Comparison of ENCODE assay signal across 8 mouse cellular contexts in the genomic region with DNA sequence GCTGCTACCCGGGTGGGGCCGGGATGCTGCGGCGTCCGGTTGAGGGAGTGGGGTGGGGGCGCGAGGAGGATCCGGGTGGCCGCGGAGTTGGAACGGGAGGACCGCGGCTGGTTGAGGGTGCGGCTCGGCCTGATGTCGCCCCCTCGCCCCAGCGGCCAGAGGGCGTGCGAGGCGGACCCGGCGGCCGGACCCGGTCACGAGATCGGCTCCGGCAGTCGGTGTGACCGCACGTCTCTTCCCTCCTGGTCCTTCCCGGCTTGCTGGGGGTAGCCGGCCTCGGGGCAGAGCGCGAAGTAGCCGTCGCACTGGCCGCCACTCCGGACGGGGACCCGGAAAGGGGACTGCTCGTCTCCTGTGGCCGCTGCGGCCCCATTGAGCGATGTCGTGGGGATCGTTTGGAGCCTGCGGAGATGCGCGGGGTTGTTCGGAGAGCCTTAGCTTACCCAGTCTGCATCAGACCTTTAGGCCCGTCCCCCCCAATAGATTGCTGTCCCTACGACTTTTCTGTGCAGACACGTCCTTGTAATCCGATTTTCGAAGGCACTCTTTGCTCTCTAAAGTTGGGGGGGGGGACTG. TPM values are rescaled to one million over a fixed set of nuclear protein-coding genes. Genes with fewer than 3 reads are reported as not detected.
DNase-seq lines count a peak whose midpoint lies in the region; ATAC-seq and TF ChIP-seq lines count a peak whose summit lies in the region.

No protein-coding gene starts in this region.

- H3K27me3 ChIP-seq in heart, embryonic 12.5 days (replicated peaks): no peaks in the 10 kb centered on the region
- H3K27me3 ChIP-seq in forebrain, embryonic 16.5 days (replicated peaks; ENCODE audit: control insufficient read depth, insufficient read depth, low read length): no peaks in the 10 kb centered on the region

- peak; percentile 84 for ATAC-seq in heart, embryonic 12.5 days (ENCODE audit: insufficient number of reproducible peaks, low FRiP score)
- ATAC-seq in forebrain, embryonic 16.5 days: peak; percentile 56
- ATAC-seq in megakaryocyte progenitor cell, adult 5-6 weeks (replicated peaks; ENCODE audit: poor library complexity): peak; percentile 15

- peaks cover 4% of the 10 kb centered on the region for H3K4me1 ChIP-seq in heart, embryonic 12.5 days (replicated peaks)
- peaks cover 2% of the 10 kb centered on the region in 2 experiments; a peak in 1 of 4 replicates for H3K4me1 ChIP-seq in ES-E14 (ENCODE audit: control insufficient read depth in 2 of 2, insufficient read depth in 2 of 2, low read length in 2 of 2, poor library complexity in 1 of 2)
- H3K4me1 ChIP-seq in forebrain, embryonic 16.5 days (replicated peaks; ENCODE audit: control insufficient read depth, insufficient read depth, low read length): peaks cover 12% of the 10 kb centered on the region

- H3K4me2 ChIP-seq in heart, embryonic 12.5 days: peak overlapping the region; percentile 94
- H3K4me2 ChIP-seq in forebrain, embryonic 16.5 days (ENCODE audit: low read length): peak overlapping the region; percentile 57

- under 1% methylated on average over 55 of the region's 57 CpGs for WGBS in heart, embryonic 12.5 days
- WGBS in forebrain, embryonic 16.5 days: under 1% methylated on average over 43 of the region's 57 CpGs

- peaks cover 8% of the 10 kb centered on the region for H3K36me3 ChIP-seq in heart, embryonic 12.5 days
- peaks cover 2% of the 10 kb centered on the region; the same call in 1 of the 2 replicates for H3K36me3 ChIP-seq in ES-E14 (ENCODE audit: control insufficient read depth, insufficient read depth, low read length, poor library complexity, severe bottlenecking)
- H3K36me3 ChIP-seq in forebrain, embryonic 16.5 days (ENCODE audit: control insufficient read depth, insufficient read depth): no peaks in the 10 kb centered on the region

- no peaks in the 10 kb centered on the region for H3K9me3 ChIP-seq in heart, embryonic 12.5 days (replicated peaks)
- no peaks in the 10 kb centered on the region for H3K9me3 ChIP-seq in ES-E14 (ENCODE audit: control insufficient read depth, insufficient read depth, low read depth, low read length)
- no peaks in the 10 kb centered on the region for H3K9me3 ChIP-seq in forebrain, embryonic 16.5 days (ENCODE audit: control insufficient read depth, low read length)

- H3K27ac ChIP-seq in heart, embryonic 12.5 days (ENCODE audit: poor library complexity, severe bottlenecking): peak overlapping the region; percentile 86
- H3K27ac ChIP-seq in ES-E14 (ENCODE audit: insufficient read depth, low read depth, low read length, poor library complexity, severe bottlenecking): peak overlapping the region; percentile 45
- H3K27ac ChIP-seq in forebrain, embryonic 16.5 days (ENCODE audit: low read length): peak overlapping the region; percentile 43

- in situ Hi-C loops in ES-E14 (cut with MboI; ENCODE audit: low sequenced_read_pairs in 2 of 2, unreplicated experiment in 2 of 2): no loop called here

- peak overlapping the region; percentile 88 for H3K4me3 ChIP-seq in heart, embryonic 12.5 days
- peak overlapping the region; percentile 96 to 99 for H3K4me3 ChIP-seq in ES-E14 (ENCODE audit: insufficient read depth in 1 of 2, low read depth in 1 of 2, low read length in 2 of 2, poor library complexity in 1 of 2, severe bottlenecking in 1 of 2)
- peak overlapping the region; percentile 77 for H3K4me3 ChIP-seq in forebrain, embryonic 16.5 days (replicated peaks; ENCODE audit: low read length)

- H3K9ac ChIP-seq in heart, embryonic 12.5 days: peak overlapping the region; percentile 93
- peak overlapping the region; percentile 97 for H3K9ac ChIP-seq in ES-E14 (ENCODE audit: insufficient read depth, low read depth, low read length, poor library complexity, severe bottlenecking)
- peak overlapping the region; percentile 89 for H3K9ac ChIP-seq in forebrain, embryonic 16.5 days (replicated peaks; ENCODE audit: low read depth, low read length)

- DNase-seq in heart, postnatal 4 days: no peak
- no peak for DNase-seq in ES-E14 (ENCODE audit: low read depth, low spot score)
- DNase-seq in adrenal gland, adult 18-20 months (ENCODE audit: low spot score in 2 of 2): no peak
- no peak for DNase-seq in spleen, adult 18-20 months
- DNase-seq in embryo, embryonic 10.5 days (ENCODE audit: low spot score): no peak

TF ChIP-seq in ES-E14, 5 proteins besides CTCF, POLR2A, EP300 and RAD21:
- TF ChIP-seq MAFK (IDR thresholded peaks at IDR 0.05; ENCODE audit: insufficient read depth, low read depth, low read length): no peak
- no peak for TF ChIP-seq CHD2 (IDR thresholded peaks at IDR 0.05; ENCODE audit: low read depth, low read length)
- TF ChIP-seq ZNF384 (IDR thresholded peaks at IDR 0.05; ENCODE audit: low read depth, low read length): no peak
- no peak; the same call in 1 of the 2 replicates for TF ChIP-seq HCFC1 (IDR thresholded peaks at IDR 0.05; ENCODE audit: borderline replicate concordance, insufficient read depth, low read length)
- no peak for TF ChIP-seq ZC3H11A (IDR thresholded peaks at IDR 0.05; ENCODE audit: borderline replicate concordance, low read depth, low read length)

RNA-seq across cellular contexts. Expression of a gene that starts 0.4 kb away (rescaled TPM):
- polyA plus RNA-seq in heart, embryonic 12.5 days (2016; fragmentation: Nextera tagmentation; extraction: Ambion mirVana): 219 and 232 TPM in 2 replicates
- total RNA-seq in heart, postnatal 4 days (2021): 100 to 1,000 TPM; 120 to 132 TPM
- total RNA-seq in ES-E14 (2012; rRNA removed): 101 and 135 TPM in 2 replicates
- polyA plus RNA-seq in forebrain, embryonic 16.5 days (2015; fragmentation: Nextera tagmentation; extraction: Ambion mirVana): 264 and 288 TPM in 2 replicates
- 129 and 137 TPM in 2 replicates for total RNA-seq in megakaryocyte progenitor cell, adult 5-6 weeks (2015)
- total RNA-seq in megakaryocyte progenitor cell, adult 5-6 weeks (2017): 93.9 and 96.9 TPM in 2 replicates
- 100 to 1,000 TPM; 150 to 156 TPM for total RNA-seq in adrenal gland, adult 18-20 months (2021)

RNA-seq across cellular contexts. Expression of a gene that starts 0.5 kb away (rescaled TPM):
- 7.8 and 9.1 TPM in 2 replicates for polyA plus RNA-seq in heart, embryonic 12.5 days (2016; fragmentation: Nextera tagmentation; extraction: Ambion mirVana)
- 1 to 10 TPM; 1.7 to 2.8 TPM for total RNA-seq in heart, postnatal 4 days (2021)
- total RNA-seq in ES-E14 (2012; rRNA removed): 20.5 and 23.9 TPM in 2 replicates
- polyA plus RNA-seq in forebrain, embryonic 16.5 days (2015; fragmentation: Nextera tagmentation; extraction: Ambion mirVana): 19.2 and 19.7 TPM in 2 replicates
- 4.3 and 4.4 TPM in 2 replicates for total RNA-seq in megakaryocyte progenitor cell, adult 5-6 weeks (2015)
- total RNA-seq in megakaryocyte progenitor cell, adult 5-6 weeks (2017): 4.8 and 7.5 TPM in 2 replicates
- 1 to 10 TPM; 2.4 TPM for total RNA-seq in adrenal gland, adult 18-20 months (2021)

RNA-seq across cellular contexts. Expression of a gene that starts 17.1 kb away (rescaled TPM):
- polyA plus RNA-seq in heart, embryonic 12.5 days (2016; fragmentation: Nextera tagmentation; extraction: Ambion mirVana): 58.7 and 59.1 TPM in 2 replicates
- total RNA-seq in heart, postnatal 4 days (2021): 10 to 100 TPM; 20.5 to 21.5 TPM
- total RNA-seq in ES-E14 (2012; rRNA removed): 101 and 105 TPM in 2 replicates
- polyA plus RNA-seq in forebrain, embryonic 16.5 days (2015; fragmentation: Nextera tagmentation; extraction: Ambion mirVana): 50.0 and 57.0 TPM in 2 replicates
- 50.4 and 61.9 TPM in 2 replicates for total RNA-seq in megakaryocyte progenitor cell, adult 5-6 weeks (2015)
- 45.8 and 47.5 TPM in 2 replicates for total RNA-seq in megakaryocyte progenitor cell, adult 5-6 weeks (2017)
- total RNA-seq in adrenal gland, adult 18-20 months (2021): 10 to 100 TPM; 29.7 to 34.9 TPM

RNA-seq across cellular contexts. Expression of a gene that starts 17.6 kb away (rescaled TPM):
- 59.3 and 64.2 TPM in 2 replicates for polyA plus RNA-seq in heart, embryonic 12.5 days (2016; fragmentation: Nextera tagmentation; extraction: Ambion mirVana)
- 10 to 100 TPM; 21.9 to 24.1 TPM for total RNA-seq in heart, postnatal 4 days (2021)
- total RNA-seq in ES-E14 (2012; rRNA removed): 20.0 and 32.7 TPM in 2 replicates
- 122 and 124 TPM in 2 replicates for polyA plus RNA-seq in forebrain, embryonic 16.5 days (2015; fragmentation: Nextera tagmentation; extraction: Ambion mirVana)
- total RNA-seq in megakaryocyte progenitor cell, adult 5-6 weeks (2015): 31.8 and 41.0 TPM in 2 replicates
- total RNA-seq in megakaryocyte progenitor cell, adult 5-6 weeks (2017): 42.1 and 48.5 TPM in 2 replicates
- 10 to 100 TPM; 22.5 to 31.1 TPM for total RNA-seq in adrenal gland, adult 18-20 months (2021)

RNA-seq across cellular contexts. Expression of a gene that starts 37.1 kb away (rescaled TPM):
- polyA plus RNA-seq in heart, embryonic 12.5 days (2016; fragmentation: Nextera tagmentation; extraction: Ambion mirVana): 105 and 109 TPM in 2 replicates
- total RNA-seq in heart, postnatal 4 days (2021): 100 to 1,000 TPM; 138 to 141 TPM
- total RNA-seq in ES-E14 (2012; rRNA removed): 135 and 165 TPM in 2 replicates
- 161 and 219 TPM in 2 replicates for polyA plus RNA-seq in forebrain, embryonic 16.5 days (2015; fragmentation: Nextera tagmentation; extraction: Ambion mirVana)
- total RNA-seq in megakaryocyte progenitor cell, adult 5-6 weeks (2015): 285 TPM in 2 replicates
- total RNA-seq in megakaryocyte progenitor cell, adult 5-6 weeks (2017): 1,035 and 1,085 TPM in 2 replicates
- 100 to 1,000 TPM; 238 to 281 TPM for total RNA-seq in adrenal gland, adult 18-20 months (2021)

Comparison
In these comparisons a context has a peak if more than half of its experiments do, and no peak if none do; other contexts are left out.
1. ATAC-seq: peak in every context shown above with its lines; median percentile 84 in heart, embryonic 12.5 days; 56 in forebrain, embryonic 16.5 days; 15 in megakaryocyte progenitor cell, adult 5-6 weeks.